Mouse (Mus musculus): ENCODE data around the gene Erc2. TPM values are rescaled to one million over a fixed set of nuclear protein-coding genes. Genes with fewer than 3 reads are reported as not detected.

Gene Erc2
- polyA plus RNA-seq, 2 experiments: 4.9 to 6.5 TPM

GRCm38 (mm10) chr14:28493806-28494205, 871.6 kb downstream of the Erc2 start:
- TF ChIP-seq POLR2A (IDR thresholded peaks at IDR 0.05; ENCODE audit: borderline replicate concordance, extremely low read depth, insufficient read depth, insufficient read length): no peak
- Histone ChIP-seq H3K36me3 (ENCODE audit: control insufficient read depth, insufficient read depth, low read length) (no peaks in the 10 kb centered on the region), H3K4me1 (ENCODE audit: control insufficient read depth, insufficient read depth, low read length) (no peaks in the 10 kb centered on the region), H3K9ac (ENCODE audit: low read depth, low read length, severe bottlenecking) (no peak overlapping the region), H3K4me3 (replicated peaks; ENCODE audit: low read length) (no peak overlapping the region), H3K27ac (replicated peaks; ENCODE audit: low read depth, low read length) (no peak overlapping the region), H3K27me3 (ENCODE audit: control insufficient read depth, insufficient read depth, low read length) (no peaks in the 10 kb centered on the region), H3K4me2 (replicated peaks; ENCODE audit: low read depth, low read length, severe bottlenecking) (no peak overlapping the region), H3K9me3 (ENCODE audit: control insufficient read depth, low read length) (no peaks in the 10 kb centered on the region)
- whole genome bisulfite sequencing: 85% methylated on average over 4 of the region's 4 CpGs
- DNase-seq (ENCODE audit: low spot score) (no peak), ATAC-seq (ENCODE audit: low FRiP score, low read depth) (no peak)

GRCm38 (mm10) chr14:28494273-28494672, 872.0 kb downstream of the Erc2 start:
- Histone ChIP-seq H3K36me3 (ENCODE audit: control insufficient read depth, insufficient read depth, low read length) (no peaks in the 10 kb centered on the region), H3K9ac (ENCODE audit: low read depth, low read length, severe bottlenecking) (no peak overlapping the region), H3K4me3 (replicated peaks; ENCODE audit: low read length) (no peak overlapping the region), H3K9me3 (ENCODE audit: control insufficient read depth, low read length) (no peaks in the 10 kb centered on the region), H3K27ac (replicated peaks; ENCODE audit: low read depth, low read length) (no peak overlapping the region), H3K27me3 (ENCODE audit: control insufficient read depth, insufficient read depth, low read length) (no peaks in the 10 kb centered on the region), H3K4me1 (ENCODE audit: control insufficient read depth, insufficient read depth, low read length) (no peaks in the 10 kb centered on the region), H3K4me2 (replicated peaks; ENCODE audit: low read depth, low read length, severe bottlenecking) (no peak overlapping the region)
- WGBS: 88% methylated on average over 5 of the region's 5 CpGs
- ATAC-seq (ENCODE audit: low FRiP score, low read depth) (no peak), DNase-seq (ENCODE audit: low spot score) (no peak)
- no peak for TF ChIP-seq POLR2A (IDR thresholded peaks at IDR 0.05; ENCODE audit: borderline replicate concordance, extremely low read depth, insufficient read depth, insufficient read length)

- H3K4me3 ChIP-seq (replicated peaks; ENCODE audit: low read length): no peak overlapping the region
- peaks cover 14% of the 10 kb centered on the region for H3K4me1 ChIP-seq (ENCODE audit: control insufficient read depth, insufficient read depth, low read length)
Observed at GRCm38 (mm10) chr14:28501216-28501878, 879.1 kb downstream of the Erc2 start.

GRCm38 (mm10) chr14:28503276-28503675, 881.0 kb downstream of the Erc2 start:
- Histone ChIP-seq H3K9ac (ENCODE audit: low read depth, low read length, severe bottlenecking) (no peak overlapping the region), H3K27me3 (ENCODE audit: control insufficient read depth, insufficient read depth, low read length) (no peaks in the 10 kb centered on the region), H3K36me3 (ENCODE audit: control insufficient read depth, insufficient read depth, low read length) (peaks cover 6% of the 10 kb centered on the region; the same call in 1 of the 2 replicates), H3K9me3 (ENCODE audit: control insufficient read depth, low read length) (no peaks in the 10 kb centered on the region), H3K4me1 (ENCODE audit: control insufficient read depth, insufficient read depth, low read length) (peaks cover 14% of the 10 kb centered on the region), H3K27ac (replicated peaks; ENCODE audit: low read depth, low read length) (no peak overlapping the region), H3K4me3 (replicated peaks; ENCODE audit: low read length) (no peak overlapping the region), H3K4me2 (replicated peaks; ENCODE audit: low read depth, low read length, severe bottlenecking) (peak overlapping the region; percentile 82; the same call in 1 of the 2 replicates)
- no peak for TF ChIP-seq POLR2A (IDR thresholded peaks at IDR 0.05; ENCODE audit: borderline replicate concordance, extremely low read depth, insufficient read depth, insufficient read length)
- WGBS: 80% methylated on average over 2 of the region's 2 CpGs
- ATAC-seq (ENCODE audit: low FRiP score, low read depth) (no peak), DNase-seq (ENCODE audit: low spot score) (no peak)

More at GRCm38 (mm10) chr14:28501216-28501878, 879.1 kb downstream of the Erc2 start:
- no peak overlapping the region for H3K9ac ChIP-seq (ENCODE audit: low read depth, low read length, severe bottlenecking)
- H3K9me3 ChIP-seq (ENCODE audit: control insufficient read depth, low read length): no peaks in the 10 kb centered on the region
- H3K4me2 ChIP-seq (replicated peaks; ENCODE audit: low read depth, low read length, severe bottlenecking): no peak overlapping the region
- H3K27ac ChIP-seq (replicated peaks; ENCODE audit: low read depth, low read length): no peak overlapping the region
- no peaks in the 10 kb centered on the region for H3K36me3 ChIP-seq (ENCODE audit: control insufficient read depth, insufficient read depth, low read length)
- H3K27me3 ChIP-seq (ENCODE audit: control insufficient read depth, insufficient read depth, low read length): no peaks in the 10 kb centered on the region
- TF ChIP-seq POLR2A (IDR thresholded peaks at IDR 0.05; ENCODE audit: borderline replicate concordance, extremely low read depth, insufficient read depth, insufficient read length): no peak
- ATAC-seq (ENCODE audit: low FRiP score, low read depth) (no peak), DNase-seq (ENCODE audit: low spot score) (peak; percentile 47)
- 15% methylated on average over 12 of the region's 12 CpGs for WGBS

GRCm38 (mm10) chr14:28504101-28505050, 882.1 kb downstream of the Erc2 start, which contains the start of gene Wnt5a:
TSS of gene Wnt5a (plus strand) at chr14:28504750.
- WGBS: 1% methylated on average over 48 of the region's 53 CpGs
- ATAC-seq (ENCODE audit: low FRiP score, low read depth): peak; percentile 28

More at GRCm38 (mm10) chr14:28504101-28505050, 882.1 kb downstream of the Erc2 start, which contains the start of gene Wnt5a:
- H3K4me1 ChIP-seq (ENCODE audit: control insufficient read depth, insufficient read depth, low read length): peaks cover 14% of the 10 kb centered on the region
- H3K4me2 ChIP-seq (replicated peaks; ENCODE audit: low read depth, low read length, severe bottlenecking): peak within 1 kb of the TSS; percentile 82
- peaks cover 13% of the 10 kb centered on the region; the same call in 1 of the 2 replicates for H3K36me3 ChIP-seq (ENCODE audit: control insufficient read depth, insufficient read depth, low read length)
- H3K27me3 ChIP-seq (ENCODE audit: control insufficient read depth, insufficient read depth, low read length): no peaks in the 10 kb centered on the region
- TF ChIP-seq POLR2A (IDR thresholded peaks at IDR 0.05; ENCODE audit: borderline replicate concordance, extremely low read depth, insufficient read depth, insufficient read length): 0 out of 2 replicates have a peak, but pooled peaks have one; percentile 26
- peak within 1 kb of the TSS; percentile 87 for H3K4me3 ChIP-seq (replicated peaks; ENCODE audit: low read length)
- H3K9me3 ChIP-seq (ENCODE audit: control insufficient read depth, low read length): no peaks in the 10 kb centered on the region
- peak within 1 kb of the TSS; percentile 98 for H3K9ac ChIP-seq (ENCODE audit: low read depth, low read length, severe bottlenecking)
- peak within 1 kb of the TSS; percentile 99 for H3K27ac ChIP-seq (replicated peaks; ENCODE audit: low read depth, low read length)
- DNase-seq (ENCODE audit: low spot score): peak; percentile 93

Data from limb, embryonic 14.5 days (tissue).